Mouse (Mus musculus) intestine, postnatal 0 days (tissue): ENCODE measurements at regions not wholly inside any gene's neighbourhood (a gene's known extent, or its start where the extent isn't known, plus 50 kb on each side); places are given as distances from the start of the nearest gene placed in this dataset.
"Not testable (repeated sequence)": the region's sequence is repeated elsewhere in the genome, so short reads cannot be mapped to it uniquely, and the experiment has no call there.

Experiments
- ATAC-seq: fragments of 200-750 bp; cut with Nextera tagmentation; 2 replicates; pipeline ENCODE4 v1.8.0; 2017; ENCODE audit warnings: mild to moderate bottlenecking, moderate TSS enrichment, moderate library complexity
- H3K27ac ChIP-seq: fragments of 300-500 bp; sonication (generic); 2 replicates; pipeline ENCODE4 v1.5.1; 2014; ENCODE audit warnings: mild to moderate bottlenecking, low read depth, low read length, moderate library complexity
- H3K27me3 ChIP-seq: fragments of 300-500 bp; sonication (generic); replicated peaks from 2 replicates; pipeline ENCODE4 v1.6.1; 2014; ENCODE audit warnings: low read length, mixed read lengths; ENCODE audit not compliant: control insufficient read depth, insufficient read depth
- H3K36me3 ChIP-seq: fragments of 300-500 bp; sonication (generic); 2 replicates; pipeline ENCODE4 v1.6.1; 2014; ENCODE audit warnings: mild to moderate bottlenecking, moderate library complexity; ENCODE audit not compliant: control insufficient read depth, insufficient read depth
- H3K4me1 ChIP-seq: fragments of 300-500 bp; sonication (generic); replicated peaks from 2 replicates; pipeline ENCODE4 v1.6.1; 2014; ENCODE audit warnings: antibody characterized with exemption, low read length, mixed read lengths; ENCODE audit not compliant: control insufficient read depth, insufficient read depth
- H3K4me2 ChIP-seq: fragments of 300-500 bp; sonication (generic); replicated peaks from 2 replicates; pipeline ENCODE4 v1.6.1; 2014; ENCODE audit warnings: low read depth, mild to moderate bottlenecking, moderate library complexity
- H3K4me3 ChIP-seq: fragments of 300-500 bp; sonication (generic); 2 replicates; pipeline ENCODE4 v1.5.1; 2014; ENCODE audit warnings: low read depth, low read length
- H3K9ac ChIP-seq: fragments of 300-500 bp; sonication (generic); 2 replicates; pipeline ENCODE4 v1.6.1; 2014; ENCODE audit warnings: mild to moderate bottlenecking, low read depth, low read length
- H3K9me3 ChIP-seq: fragments of 300-500 bp; sonication (generic); 2 replicates; pipeline ENCODE4 v1.6.1; 2016; ENCODE audit warnings: mixed run types; ENCODE audit not compliant: control insufficient read depth
- CTCF ChIP-seq: sonication (generic); IDR thresholded peaks from 2 replicates; pipeline ENCODE4 v1.5.1; 2016; ENCODE audit warnings: low read depth, mild to moderate bottlenecking, control low read depth, antibody characterized with exemption, moderate library complexity
- WGBS: fragments of 180-500 bp; shearing (Covaris S2); extraction: QIAGEN DNeasy Blood & Tissue Kit; methylation state at CpG from one replicate; pipeline ENCODE4 v1.1.7; 2014; 5-methylcytosine and 5-hydroxymethylcytosine counted together

DNA sequence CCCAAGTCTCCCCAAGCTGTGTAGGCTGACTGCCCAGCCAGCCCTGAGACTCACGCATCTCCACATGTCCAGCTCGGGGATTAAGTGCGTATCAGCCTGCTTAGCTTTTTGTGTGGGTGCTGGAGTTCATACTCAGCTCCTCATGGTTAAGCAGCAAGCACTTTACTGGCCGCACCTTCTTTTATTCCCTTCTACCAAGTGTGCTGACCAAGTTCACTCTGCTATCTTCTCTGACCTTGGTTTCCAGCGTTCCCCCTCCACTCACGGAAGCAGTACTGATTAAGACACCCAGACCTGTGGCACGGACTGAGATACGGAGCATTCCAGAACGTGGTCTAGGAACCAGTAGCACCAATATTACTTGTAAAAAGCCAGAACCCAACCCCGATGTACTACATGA, 67.6 kb upstream of the Gadl1 start:
- H3K9me3 ChIP-seq = no peaks in the 10 kb centered on the region
- peak; percentile 31 for ATAC-seq
- no peak overlapping the region for H3K4me2 ChIP-seq
- H3K4me3 ChIP-seq = no peak overlapping the region
- no peaks in the 10 kb centered on the region for H3K36me3 ChIP-seq
- WGBS = 56% methylated on average over 10 of the region's 10 CpGs
- H3K9ac ChIP-seq = no peak overlapping the region
- no peak for TF ChIP-seq CTCF
- H3K27ac ChIP-seq = no peak overlapping the region
- H3K27me3 ChIP-seq = no peaks in the 10 kb centered on the region
- H3K4me1 ChIP-seq = no peaks in the 10 kb centered on the region

DNA sequence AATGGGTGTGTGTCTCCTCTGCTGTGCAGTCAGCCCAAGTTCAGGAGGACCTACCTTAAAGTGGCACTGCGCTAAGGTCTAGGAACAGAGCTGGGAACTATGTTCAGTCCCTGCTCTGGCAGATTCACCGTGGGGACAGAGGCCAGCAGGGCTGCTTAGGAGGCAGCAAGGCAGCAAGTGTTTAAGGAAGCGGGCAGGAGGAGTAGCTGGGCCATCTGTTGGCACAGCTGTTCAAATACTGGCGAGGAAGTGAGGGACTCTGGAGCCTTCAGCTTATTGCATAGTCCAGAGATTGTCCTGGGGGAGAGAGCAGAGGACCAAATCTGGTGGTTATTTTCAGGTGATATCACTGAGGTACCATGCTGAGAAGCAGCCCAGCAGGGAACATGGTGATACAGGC, 64.9 kb upstream of the Gadl1 start:
- Histone ChIP-seq H3K4me1 (no peaks in the 10 kb centered on the region), H3K36me3 (no peaks in the 10 kb centered on the region), H3K27ac (no peak overlapping the region), H3K4me3 (no peak overlapping the region), H3K9me3 (no peaks in the 10 kb centered on the region), H3K9ac (no peak overlapping the region), H3K4me2 (no peak overlapping the region), H3K27me3 (no peaks in the 10 kb centered on the region)
- TF ChIP-seq CTCF = no peak
- peak; percentile 47; the same call in 1 of the 2 replicates for ATAC-seq
- 49% methylated on average over 4 of the region's 4 CpGs for WGBS

DNA sequence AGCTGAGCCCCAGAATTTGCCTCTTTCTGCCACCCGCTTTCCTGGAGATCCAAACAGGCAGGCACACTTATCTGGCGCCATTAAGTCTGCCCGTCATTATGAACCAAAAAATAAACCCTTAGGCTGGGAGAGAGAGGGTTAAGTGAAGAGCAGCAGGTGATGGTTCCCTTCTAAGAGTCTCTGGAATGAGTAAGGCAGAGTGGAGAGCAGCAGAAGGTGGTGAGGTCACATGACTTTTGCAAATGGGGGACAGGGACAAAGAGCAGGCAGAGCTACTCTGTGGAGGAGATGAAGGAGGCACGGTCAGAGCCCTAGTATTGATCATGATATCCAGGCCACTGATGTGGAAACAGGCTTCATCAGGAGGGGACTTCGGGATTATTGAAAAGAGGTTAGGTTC, 64.2 kb upstream of the Gadl1 start:
- H3K9me3 ChIP-seq = no peaks in the 10 kb centered on the region

DNA sequence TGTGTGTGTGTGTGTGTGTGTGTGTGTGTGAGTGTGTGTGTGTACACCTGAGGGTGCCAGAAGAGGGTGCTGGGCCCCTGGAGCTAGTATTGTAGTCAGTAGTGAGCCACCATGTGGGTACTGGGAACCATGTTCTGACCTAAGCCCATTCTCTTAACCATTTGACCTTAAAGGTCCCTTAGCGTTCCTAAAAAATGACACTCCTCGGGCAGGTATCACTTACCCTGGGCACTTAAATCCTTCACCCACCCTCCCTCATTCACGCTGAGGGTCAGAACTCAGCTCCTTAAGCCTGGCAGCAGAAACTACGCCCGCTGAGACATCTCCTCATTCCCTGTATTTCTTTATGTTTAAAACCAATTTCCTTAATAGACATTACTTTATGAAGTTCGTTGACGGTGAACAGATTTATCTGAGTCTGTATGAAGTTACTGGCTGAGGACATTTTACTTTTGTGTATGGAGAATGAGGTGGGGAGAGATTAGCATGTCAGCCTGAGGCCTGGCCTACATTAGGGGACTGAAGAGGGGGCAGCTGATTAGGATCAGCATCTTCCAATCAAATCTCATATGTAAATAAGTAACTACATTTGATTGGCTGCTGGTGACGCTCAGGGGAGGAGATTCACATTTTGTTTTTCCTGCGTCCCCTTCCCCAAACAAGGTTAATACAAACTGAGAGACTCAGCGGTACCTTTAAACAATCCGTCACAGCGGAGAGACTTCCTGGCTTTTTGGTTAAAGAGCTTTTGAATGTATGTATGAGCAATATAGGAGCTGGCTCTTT, 61.8 kb upstream of the Gadl1 start:
- Histone ChIP-seq H3K9ac (no peak overlapping the region), H3K27me3 (no peaks in the 10 kb centered on the region), H3K4me3 (no peak overlapping the region), H3K36me3 (no peaks in the 10 kb centered on the region), H3K4me2 (peak overlapping the region; percentile 3; the same call in 1 of the 2 replicates), H3K9me3 (no peaks in the 10 kb centered on the region), H3K4me1 (no peaks in the 10 kb centered on the region), H3K27ac (no peak overlapping the region)
- no peak for ATAC-seq
- WGBS = 32% methylated on average over 12 of the region's 12 CpGs
- no peak for TF ChIP-seq CTCF

More for the DNA sequence above, 64.2 kb upstream of the Gadl1 start:
- no peaks in the 10 kb centered on the region for H3K36me3 ChIP-seq
- H3K27me3 ChIP-seq = no peaks in the 10 kb centered on the region
- H3K4me1 ChIP-seq = no peaks in the 10 kb centered on the region
- no peak overlapping the region for H3K9ac ChIP-seq
- H3K27ac ChIP-seq = no peak overlapping the region
- H3K4me3 ChIP-seq = no peak overlapping the region
- no peak for ATAC-seq
- 74% methylated on average over 5 of the region's 5 CpGs for WGBS
- H3K4me2 ChIP-seq = no peak overlapping the region
- no peak for TF ChIP-seq CTCF

DNA sequence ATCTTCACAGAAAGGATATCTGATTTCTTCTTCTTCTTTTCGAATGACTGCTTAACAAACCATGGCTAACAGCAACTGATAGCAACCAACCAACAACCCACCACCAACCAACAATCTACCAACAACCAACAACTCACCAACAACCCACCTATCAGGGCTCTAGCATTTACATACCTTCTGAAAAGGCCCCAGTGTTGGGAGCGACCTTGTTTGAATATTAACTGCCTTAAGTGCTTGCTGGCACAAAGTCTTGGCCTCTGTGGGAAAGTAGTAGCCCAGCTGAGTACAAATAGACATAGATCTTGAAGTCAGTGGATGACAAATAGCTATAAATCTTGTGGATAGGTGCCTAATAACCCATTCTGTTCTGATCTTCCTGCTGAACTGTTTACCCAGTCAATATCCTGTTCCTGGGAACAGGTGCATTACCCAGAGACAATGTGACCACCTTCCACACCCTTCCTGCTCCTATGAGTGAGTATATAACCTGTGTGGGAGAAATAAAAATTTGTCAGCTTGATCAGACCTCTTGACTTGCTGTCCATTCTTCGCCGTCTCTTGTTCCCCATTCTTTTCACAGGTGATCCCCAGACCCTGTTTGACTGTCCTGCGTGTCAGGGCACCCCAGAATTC, 55.9 kb upstream of the Gadl1 start:
- H3K36me3 ChIP-seq, H3K4me2 ChIP-seq, H3K4me3 ChIP-seq, H3K9me3 ChIP-seq, H3K4me1 ChIP-seq, H3K9ac ChIP-seq, H3K27me3 ChIP-seq: not testable (repeated sequence)
- H3K27ac ChIP-seq = 0 out of 2 replicates have a peak overlapping the region, but pooled peaks have one; percentile 28
- 52% methylated on average over 5 of the region's 5 CpGs for WGBS
- peak; percentile 56; the same call in 1 of the 2 replicates for ATAC-seq

DNA sequence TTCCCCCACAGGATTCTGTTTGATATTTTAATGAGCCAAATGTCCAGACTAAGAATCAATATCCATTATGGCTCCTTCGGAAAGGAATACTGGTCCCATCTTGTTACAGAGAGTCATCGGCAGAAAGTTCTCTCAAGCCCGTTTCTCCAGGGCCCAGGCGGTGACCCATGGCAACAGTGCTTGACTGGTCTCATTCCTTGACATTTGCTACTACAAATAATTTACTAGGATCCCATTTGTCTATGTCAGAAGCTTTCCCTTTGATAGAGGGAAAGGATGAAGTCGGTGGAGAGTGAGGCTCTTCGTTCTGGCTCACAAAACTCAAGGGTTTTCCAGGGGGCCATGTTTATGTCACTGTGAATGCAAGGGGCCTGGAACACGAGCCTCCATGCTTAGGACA, 52.0 kb upstream of the Gadl1 start:
- H3K36me3 ChIP-seq = no peaks in the 10 kb centered on the region
- no peaks in the 10 kb centered on the region for H3K9me3 ChIP-seq
- no peak for TF ChIP-seq CTCF
- no peaks in the 10 kb centered on the region for H3K4me1 ChIP-seq
- 75% methylated on average over 7 of the region's 7 CpGs for WGBS
- no peak overlapping the region for H3K9ac ChIP-seq
- H3K27ac ChIP-seq = no peak overlapping the region
- no peaks in the 10 kb centered on the region for H3K27me3 ChIP-seq
- H3K4me3 ChIP-seq = no peak overlapping the region
- H3K4me2 ChIP-seq = no peak overlapping the region
- no peak for ATAC-seq
